Mouse (Mus musculus): ENCODE measurements around the gene Dlgap4. TPM values are rescaled to one million over a fixed set of nuclear protein-coding genes. Genes with fewer than 3 reads are reported as not detected.

Dlgap4 gene
- total and polyA plus RNA-seq, 3 experiments, result 10.4 to 39.6 TPM; not detected in 1

- Histone ChIP-seq H3K36me3 (ENCODE audit: control insufficient read depth in 1 of 2, insufficient read depth in 2 of 2, low read length in 2 of 2) (peaks cover 0 to 8% of the 10 kb centered on the region in 2 experiments; a peak in 2 of 4 replicates), H3K27ac (ENCODE audit: control insufficient read depth, low read depth, low read length) (peak overlapping the region; percentile 69; the same call in 1 of the 2 replicates), H3K9ac (ENCODE audit: control insufficient read depth, low read depth, low read length, poor library complexity, severe bottlenecking) (peak overlapping the region; percentile 96), H3K27me3 (ENCODE audit: control insufficient read depth in 1 of 2, insufficient read depth in 2 of 2, low read length in 2 of 2) (no peaks in the 10 kb centered on the region), H3K4me3 (ENCODE audit: control insufficient read depth in 1 of 2, insufficient read depth in 1 of 2, low read depth in 2 of 2, low read length in 2 of 2) (peak overlapping the region; percentile 87 to 94), H3K9me3 (replicated peaks; ENCODE audit: insufficient read depth, low read length) (no peaks in the 10 kb centered on the region), H3K4me1 (ENCODE audit: control insufficient read depth in 1 of 2, insufficient read depth in 2 of 2, low read length in 2 of 2) (peaks cover 6 to 22% of the 10 kb centered on the region in 2 experiments), H3K79me2 (ENCODE audit: control insufficient read depth, insufficient read depth, low read length, poor library complexity) (peaks cover 9% of the 10 kb centered on the region)
- no peak for DNase-seq (ENCODE audit: low read depth, low spot score)
- no peak for TF ChIP-seq RCOR1 (IDR thresholded peaks at IDR 0.05; ENCODE audit: low read depth, low read length)
- no peak for TF ChIP-seq MAFK (IDR thresholded peaks at IDR 0.05; ENCODE audit: borderline replicate concordance, low read depth, low read length)
- TF ChIP-seq MYB (IDR thresholded peaks at IDR 0.05; ENCODE audit: low read depth, low read length), result no peak
- TF ChIP-seq CHD2 (IDR thresholded peaks at IDR 0.05; ENCODE audit: low read length), result no peak
- no peak for TF ChIP-seq ETS1 (IDR thresholded peaks at IDR 0.05; ENCODE audit: low read depth, low read length)
- no peak for TF ChIP-seq EP300 (IDR thresholded peaks at IDR 0.05; ENCODE audit: low read depth in 1 of 2, low read length in 2 of 2)
- TF ChIP-seq USF2 (IDR thresholded peaks at IDR 0.05; ENCODE audit: borderline replicate concordance in 1 of 2, insufficient read depth in 1 of 2, low read depth in 1 of 2, low read length in 2 of 2), result no peak
- TF ChIP-seq GATA1 (IDR thresholded peaks at IDR 0.05; ENCODE audit: low read depth, low read length), result no peak
- TF ChIP-seq SIN3A (IDR thresholded peaks at IDR 0.05; ENCODE audit: low read length), result no peak
- no peak for TF ChIP-seq CTCF (IDR thresholded peaks at IDR 0.05 in 2 of 3, conservative IDR thresholded peaks at IDR 0.05 in 1 of 3; ENCODE audit: control insufficient read depth in 1 of 3, insufficient read depth in 1 of 3, low read depth in 2 of 3, low read length in 3 of 3, poor library complexity in 1 of 3, severe bottlenecking in 1 of 3)
- TF ChIP-seq MXI1 (IDR thresholded peaks at IDR 0.05; ENCODE audit: low read depth, low read length), result no peak
- TF ChIP-seq POLR2AphosphoS2 (IDR thresholded peaks at IDR 0.05; ENCODE audit: low read length), result no peak
- TF ChIP-seq CHD1 (IDR thresholded peaks at IDR 0.05; ENCODE audit: low read depth, low read length), result no peak
- no peak for TF ChIP-seq GABPA (IDR thresholded peaks at IDR 0.05; ENCODE audit: low read depth, low read length)
- no peak for TF ChIP-seq JUND (IDR thresholded peaks at IDR 0.05; ENCODE audit: low read depth, low read length)
- TF ChIP-seq POLR2A (IDR thresholded peaks at IDR 0.05; ENCODE audit: control insufficient read depth in 1 of 2, insufficient read depth in 1 of 2, low read depth in 1 of 2, low read length in 2 of 2, poor library complexity in 1 of 2), result no peak
- TF ChIP-seq MYC (IDR thresholded peaks at IDR 0.05; ENCODE audit: low read depth, low read length), result no peak
- no peak for TF ChIP-seq E2F4 (IDR thresholded peaks at IDR 0.05; ENCODE audit: borderline replicate concordance, low read depth, low read length)
- TF ChIP-seq NRF1 (IDR thresholded peaks at IDR 0.05; ENCODE audit: insufficient read depth, low read depth, low read length, poor library complexity, severe bottlenecking), result no peak
- no peak for TF ChIP-seq KAT2A (conservative IDR thresholded peaks at IDR 0.05; ENCODE audit: low read depth, low read length)
Measured at GRCm38 (mm10) chr2:156719549-156720312, 106.2 kb downstream of the Dlgap4 start.

- Histone ChIP-seq H3K79me2 (ENCODE audit: control insufficient read depth, insufficient read depth, low read length, poor library complexity) (peaks cover 9% of the 10 kb centered on the region), H3K27ac (ENCODE audit: control insufficient read depth, low read depth, low read length) (peak overlapping the region; percentile 69), H3K4me1 (ENCODE audit: control insufficient read depth in 1 of 2, insufficient read depth in 2 of 2, low read length in 2 of 2) (peaks cover 6 to 22% of the 10 kb centered on the region in 2 experiments), H3K4me3 (ENCODE audit: control insufficient read depth in 1 of 2, insufficient read depth in 1 of 2, low read depth in 2 of 2, low read length in 2 of 2) (peak overlapping the region; percentile 87 to 94), H3K9ac (ENCODE audit: control insufficient read depth, low read depth, low read length, poor library complexity, severe bottlenecking) (peak overlapping the region; percentile 96), H3K9me3 (replicated peaks; ENCODE audit: insufficient read depth, low read length) (no peaks in the 10 kb centered on the region), H3K27me3 (ENCODE audit: control insufficient read depth in 1 of 2, insufficient read depth in 2 of 2, low read length in 2 of 2) (no peaks in the 10 kb centered on the region), H3K36me3 (ENCODE audit: control insufficient read depth in 1 of 2, insufficient read depth in 2 of 2, low read length in 2 of 2) (peaks cover 0 to 8% of the 10 kb centered on the region in 2 experiments; a peak in 2 of 4 replicates)
- TF ChIP-seq NELFE (IDR thresholded peaks at IDR 0.05; ENCODE audit: low read depth, low read length) (no peak), MYC (IDR thresholded peaks at IDR 0.05; ENCODE audit: low read depth, low read length) (0 out of 2 replicates have a peak, but pooled peaks have one; percentile 42), MAZ (IDR thresholded peaks at IDR 0.05; ENCODE audit: low read depth, low read length) (0 out of 2 replicates have a peak, but pooled peaks have one; percentile 12), EP300 (IDR thresholded peaks at IDR 0.05; ENCODE audit: low read depth in 1 of 2, low read length in 2 of 2) (no peak), TBP (IDR thresholded peaks at IDR 0.05; ENCODE audit: low read depth, low read length) (no peak), MAX (IDR thresholded peaks at IDR 0.05; ENCODE audit: low read length) (no peak), POLR2A (IDR thresholded peaks at IDR 0.05; ENCODE audit: control insufficient read depth in 1 of 2, insufficient read depth in 1 of 2, low read depth in 1 of 2, low read length in 2 of 2, poor library complexity in 1 of 2) (no peak)
- DNase-seq (ENCODE audit: low read depth, low spot score), result no peak
Measured at GRCm38 (mm10) chr2:156720313-156720674, 106.8 kb downstream of the Dlgap4 start.
